Mouse (Mus musculus) lung, postnatal 4 days (tissue): ENCODE results near the gene Xpnpep1.
A peak's percentile ranks its signal among the peaks of the same experiment; 100 is the strongest.

Experiments used
- DNase-seq, 2 experiments: peaks; one replicate each; pipeline ENCODE4 v3.0.0; 2021

Gene Xpnpep1

DNA sequence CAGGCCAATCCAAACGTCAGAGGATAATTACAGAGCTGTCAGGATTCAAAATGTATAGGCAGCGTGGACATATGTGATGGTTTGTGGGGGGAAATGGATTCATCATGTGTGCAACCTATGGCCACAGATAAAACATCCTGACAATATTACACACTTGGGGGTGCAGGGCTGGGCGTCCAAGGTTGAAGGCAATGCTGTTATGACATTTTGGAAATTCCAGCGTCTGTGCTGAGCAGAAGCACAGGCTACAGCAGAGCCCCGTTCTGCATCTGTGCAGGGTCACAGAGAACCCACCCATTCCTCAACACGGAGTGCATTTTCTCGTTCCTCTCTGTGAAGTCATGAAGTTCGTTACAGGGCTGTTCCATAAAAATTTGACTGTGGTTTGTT is 25.0 kb upstream of the Xpnpep1 start:
- DNase-seq = no peak

DNA sequence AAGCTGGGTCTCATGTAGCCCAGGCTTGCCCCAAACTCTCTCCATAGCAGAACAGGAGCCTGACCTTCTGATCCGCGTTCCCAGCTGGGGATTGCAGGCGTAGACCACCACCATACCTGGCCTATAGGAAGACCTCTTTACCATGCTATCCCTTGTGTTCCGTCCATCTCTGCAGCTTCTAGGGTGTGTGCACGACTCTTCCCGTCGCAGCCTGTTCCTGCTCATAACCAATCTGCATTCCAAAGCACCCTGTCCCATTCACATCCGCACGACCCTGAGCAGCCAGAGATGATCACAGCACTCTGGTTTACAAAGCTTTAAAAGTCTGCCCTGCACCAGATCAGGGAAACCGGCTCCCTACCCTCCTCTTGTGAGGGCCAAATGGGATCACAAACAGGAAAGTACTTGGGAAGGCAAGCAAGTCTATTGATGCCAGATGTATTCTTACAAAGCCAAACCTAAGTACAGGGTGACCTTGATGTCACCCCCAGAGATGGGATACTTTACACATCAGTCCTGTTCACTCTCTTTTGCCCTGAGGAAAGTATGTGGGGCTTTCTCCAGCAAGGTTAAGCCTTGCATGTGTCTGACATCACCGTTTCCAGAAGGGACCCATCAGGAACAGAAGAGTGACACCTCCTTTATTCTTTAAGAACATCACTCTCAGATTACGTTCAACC is 24.4 kb upstream of the Xpnpep1 start:
- no peak for DNase-seq

DNA sequence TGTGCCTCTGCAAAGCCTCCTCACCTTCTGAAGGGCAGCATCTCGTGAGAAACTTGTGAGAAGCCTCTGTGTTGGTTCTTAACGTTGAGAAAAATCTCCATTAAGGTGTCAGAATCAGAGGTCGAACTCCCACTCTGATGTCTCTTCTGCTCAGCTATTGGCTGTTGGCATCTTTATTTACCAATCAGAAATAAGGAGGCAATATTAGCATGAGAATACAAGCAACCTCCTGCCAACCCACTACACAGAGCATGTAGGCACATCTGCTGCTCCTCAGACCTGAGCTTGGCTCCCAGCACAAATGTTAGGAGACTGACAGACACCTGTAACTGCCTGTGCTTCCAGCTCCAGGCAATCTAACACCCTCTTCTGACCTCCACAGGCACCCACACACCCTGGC is 22.0 kb upstream of the Xpnpep1 start:
- no peak for DNase-seq

DNA sequence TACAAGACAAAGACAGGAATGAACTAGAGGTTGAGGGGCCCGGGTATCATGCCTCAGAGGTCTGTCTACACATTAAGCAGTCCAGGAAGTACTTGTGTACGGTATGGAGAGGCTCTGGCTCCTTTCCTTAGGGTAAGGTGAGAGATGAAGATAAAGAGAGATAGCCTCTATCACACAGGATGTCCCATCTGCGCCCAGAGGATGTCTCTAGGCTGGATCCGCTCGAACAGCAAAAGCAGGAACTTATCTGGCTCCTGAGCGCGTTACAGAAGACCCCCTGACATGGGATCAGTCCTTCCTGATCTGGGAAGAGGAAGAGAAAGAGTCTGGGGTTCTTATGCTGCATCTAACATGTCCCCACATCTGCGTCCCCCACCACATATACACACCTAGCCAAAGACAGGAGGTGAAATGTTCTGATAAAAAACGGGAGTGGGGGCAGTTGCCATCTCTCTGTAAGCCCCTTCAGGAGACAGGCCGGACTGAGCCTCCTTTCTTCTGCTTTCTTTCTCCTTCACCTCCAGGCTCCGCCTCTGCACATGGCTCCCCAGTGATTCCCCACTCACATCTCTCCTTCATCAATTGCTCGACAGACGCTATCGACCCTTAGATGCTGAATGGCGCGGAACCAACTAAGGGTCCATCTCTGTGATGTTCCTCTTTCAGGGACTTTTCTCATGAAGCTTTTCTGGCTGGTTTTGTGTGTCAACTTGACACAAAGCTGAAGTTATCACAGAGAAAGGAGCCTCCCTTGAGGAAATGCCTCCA is 19.5 kb upstream of the Xpnpep1 start:
- no peak for DNase-seq

DNA sequence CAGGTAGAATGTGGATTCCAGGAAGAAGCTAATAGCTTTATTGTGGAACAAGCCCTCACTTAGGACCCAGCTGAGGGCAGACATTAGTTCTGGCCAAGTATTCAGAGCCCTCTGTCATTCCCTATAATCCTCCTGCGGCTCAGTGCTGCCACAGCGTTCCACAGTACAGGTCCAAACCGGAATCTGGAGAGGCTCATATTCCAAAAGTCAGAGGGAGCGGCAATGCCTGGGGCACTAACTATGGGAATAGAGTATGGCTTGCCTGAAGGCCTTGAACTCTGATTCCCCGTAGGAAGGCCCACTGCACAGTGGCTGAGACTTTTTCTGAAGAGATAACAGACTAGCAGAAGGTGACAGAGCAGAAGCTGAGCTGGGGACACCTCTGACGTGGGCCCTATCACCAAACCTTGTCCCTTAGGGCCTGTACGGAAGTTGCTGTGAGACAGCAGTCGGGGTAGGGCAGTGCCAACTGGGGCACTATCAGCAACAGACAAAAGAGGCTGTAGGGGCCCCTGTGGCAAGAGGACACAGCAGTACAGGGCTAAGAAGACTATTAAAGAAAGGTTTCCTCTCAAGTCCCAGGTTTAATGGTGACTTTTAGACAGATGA is 18.8 kb upstream of the Xpnpep1 start:
- DNase-seq = no peak

DNA sequence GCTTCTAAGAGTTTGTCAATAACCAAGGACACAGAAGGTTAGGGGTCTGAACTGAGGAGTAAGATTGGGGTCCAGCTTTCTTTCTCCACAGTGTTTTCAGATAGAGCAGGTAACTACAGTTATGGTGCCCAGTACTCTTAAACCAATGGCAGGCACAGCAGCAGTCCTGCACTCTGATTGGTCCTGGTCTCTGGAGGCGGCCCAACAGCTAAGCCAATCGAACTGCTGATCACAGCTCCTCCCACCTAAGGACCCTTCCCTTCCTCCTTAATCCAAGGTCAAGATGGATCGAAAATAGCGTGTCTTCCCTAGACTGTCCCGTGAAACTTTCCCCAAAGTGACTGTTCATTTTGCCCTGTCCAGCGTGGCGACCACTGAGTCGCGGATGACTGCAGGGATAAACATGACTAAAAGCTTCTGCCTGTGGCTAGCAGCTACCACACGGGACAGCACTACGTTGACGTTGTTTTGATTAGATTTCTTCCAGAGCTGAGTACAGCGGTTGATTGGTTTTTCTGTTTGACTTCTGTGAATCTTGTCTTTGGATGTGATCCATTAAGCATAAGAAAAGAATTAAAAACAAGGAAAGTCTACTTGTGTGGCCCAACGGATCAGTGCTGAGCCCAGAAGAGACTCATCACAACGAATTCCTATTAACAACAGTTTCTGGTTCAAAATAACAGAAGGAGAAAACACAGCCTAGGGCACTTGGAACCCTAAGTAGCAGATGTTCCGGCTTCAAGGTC is 18.1 kb upstream of the Xpnpep1 start:
- no peak for DNase-seq

DNA sequence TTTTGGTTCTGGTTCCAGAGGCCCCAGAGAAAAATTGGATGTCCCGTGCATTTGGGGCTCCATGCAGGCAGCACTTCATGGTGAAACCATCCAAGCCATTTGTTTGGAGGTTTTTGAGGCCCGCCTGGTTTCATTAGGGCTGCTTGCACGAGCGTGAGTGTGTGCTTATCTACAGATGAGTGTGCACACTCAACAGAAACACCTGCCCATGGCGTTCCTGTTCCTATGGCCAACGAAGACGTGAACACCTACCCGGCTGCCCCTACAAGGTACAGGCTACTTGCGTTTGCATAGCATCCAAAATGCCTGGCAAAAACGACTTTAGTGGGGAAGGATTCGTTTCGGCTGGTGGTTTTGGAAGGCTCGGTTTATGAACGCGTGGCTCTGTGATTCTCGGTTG is 13.3 kb upstream of the Xpnpep1 start:
- DNase-seq = no peak

DNA sequence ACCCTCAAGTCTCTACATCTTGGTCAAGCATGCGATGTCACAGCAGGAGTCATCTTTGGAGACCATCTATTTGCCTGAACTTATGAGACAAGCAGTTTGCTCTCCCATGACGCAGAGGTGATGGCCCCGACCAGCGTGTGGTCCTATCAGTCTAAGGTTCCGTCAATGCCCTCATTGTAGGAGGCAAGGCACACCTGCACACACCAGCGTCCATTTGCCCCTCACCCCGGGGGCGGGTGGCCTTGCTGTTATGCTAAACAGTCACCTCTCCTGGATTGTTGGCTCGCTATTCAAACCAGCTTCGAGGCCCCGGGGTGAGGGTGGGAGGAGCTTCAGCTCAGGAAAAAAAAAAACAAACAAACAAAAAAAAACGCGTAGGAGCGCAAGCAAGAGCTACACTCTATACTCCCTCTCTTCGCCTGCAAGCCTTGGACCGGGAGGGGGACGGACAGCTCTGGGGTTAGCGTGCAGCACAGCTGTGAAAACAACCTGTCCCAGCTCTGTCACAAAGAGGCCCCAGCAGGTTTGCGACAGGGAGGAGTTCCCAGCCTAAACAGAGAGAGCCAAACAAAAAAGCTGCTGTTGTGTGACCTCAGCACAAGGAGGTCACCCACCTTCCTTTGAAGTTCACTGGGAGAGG is 12.1 kb upstream of the Xpnpep1 start:
- peak; percentile 24 to 36 for DNase-seq

DNA sequence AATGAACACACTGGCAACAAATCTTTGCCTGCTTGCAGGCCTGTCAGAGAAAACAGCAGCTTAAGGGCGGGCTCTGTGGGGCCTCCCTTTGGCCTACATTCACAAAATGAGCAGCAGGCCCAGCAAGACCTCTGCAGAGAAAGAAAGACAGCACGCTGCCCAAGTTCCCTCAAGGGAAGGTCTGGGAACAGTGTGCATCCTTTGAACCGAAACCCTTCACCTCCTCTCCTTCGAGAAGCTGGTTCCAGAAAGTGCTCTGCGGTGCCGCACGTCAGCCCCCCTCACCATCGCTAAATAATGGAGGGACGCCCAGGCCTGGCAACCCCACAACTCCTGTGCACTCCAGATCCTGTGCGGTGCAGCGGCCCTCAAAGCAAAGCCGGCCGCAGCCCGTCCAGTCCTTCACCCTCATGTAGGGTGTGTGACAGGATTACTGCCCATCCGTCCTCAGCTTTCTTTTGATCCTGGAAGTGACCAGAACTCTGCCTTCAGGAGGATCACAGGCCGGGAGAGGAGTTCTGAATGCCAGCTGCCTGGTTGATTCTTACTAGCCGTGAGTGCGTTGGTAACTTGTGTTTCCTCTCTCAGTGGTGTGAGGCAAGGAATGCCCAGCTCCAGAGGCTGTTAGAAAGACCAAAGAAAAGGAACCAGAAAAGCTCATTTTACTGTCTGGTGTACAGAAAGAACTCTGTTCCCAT is 11.4 kb upstream of the Xpnpep1 start:
- no peak for DNase-seq

DNA sequence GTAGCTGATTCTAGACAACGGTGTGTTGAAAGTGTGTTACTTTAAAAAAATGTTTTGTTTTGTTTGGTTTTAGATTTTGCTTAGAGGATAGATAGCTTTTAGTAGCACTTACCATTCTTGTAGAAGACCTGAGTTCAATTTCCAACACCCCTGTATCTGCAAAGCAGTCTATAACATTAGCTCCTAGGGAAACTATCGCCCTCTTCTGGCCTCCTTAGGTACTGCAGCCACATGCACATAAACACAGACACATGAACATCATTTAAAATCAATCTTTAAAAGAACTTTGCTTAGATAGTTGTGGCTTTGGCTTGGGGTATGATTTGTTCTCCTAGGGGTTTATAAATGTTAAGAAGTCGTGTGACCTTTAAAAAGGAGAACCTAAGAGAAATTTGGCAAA is 10.1 kb upstream of the Xpnpep1 start:
- DNase-seq = no peak

DNA sequence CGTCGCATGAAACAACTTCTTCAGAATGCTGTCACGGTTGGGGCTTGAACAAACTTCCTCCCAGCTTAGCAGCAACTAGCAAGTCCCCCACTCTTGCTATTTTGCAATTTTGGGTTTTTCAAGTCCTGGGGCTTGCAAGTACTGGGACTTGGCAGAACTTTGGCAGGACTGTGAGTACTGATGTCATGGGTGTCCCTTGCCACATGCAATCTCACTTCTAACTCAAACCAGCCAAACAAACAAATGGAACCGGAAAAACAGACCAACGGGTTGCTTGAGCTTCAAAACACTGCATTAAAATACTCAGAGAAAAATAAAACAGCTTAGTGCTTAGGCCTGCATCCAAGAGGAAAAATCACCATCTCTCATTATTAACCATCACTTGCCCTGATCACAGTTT is 7.2 kb upstream of the Xpnpep1 start:
- DNase-seq = peak; percentile 60 to 77

DNA sequence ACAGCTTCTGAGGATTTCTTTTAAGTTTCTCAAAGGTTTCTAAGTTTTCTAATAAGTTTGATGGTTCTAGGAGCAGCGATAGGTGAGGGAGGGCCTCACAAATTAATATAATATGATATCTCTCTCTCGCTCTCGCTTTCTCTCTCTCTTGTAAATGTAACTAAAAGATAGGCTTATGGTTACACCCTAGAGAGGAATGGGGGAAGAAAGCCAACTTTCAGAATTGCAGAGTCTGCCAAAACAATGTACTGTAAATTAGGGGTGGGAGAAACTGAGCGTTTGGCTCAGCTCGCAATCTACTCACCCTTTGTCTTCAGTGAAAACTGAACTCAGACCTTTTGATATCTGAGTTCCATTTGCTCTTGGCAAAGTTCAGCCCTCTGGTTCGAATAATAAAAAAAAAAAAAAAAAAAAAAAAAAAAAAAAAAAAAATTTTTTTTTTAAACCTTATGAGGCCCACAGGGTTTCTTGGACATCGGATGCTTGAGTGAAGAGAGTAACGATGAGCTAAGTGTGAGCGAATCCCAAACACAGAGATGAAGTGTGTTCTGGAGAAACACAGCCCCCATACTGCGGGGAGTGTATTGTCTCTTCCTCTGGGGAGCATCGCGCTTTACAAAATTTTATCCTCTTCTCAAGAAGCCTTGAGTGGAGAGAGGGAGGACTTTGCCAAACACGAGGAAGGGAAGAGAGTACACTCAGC is 3.6 kb upstream of the Xpnpep1 start:
- DNase-seq = no peak

DNA sequence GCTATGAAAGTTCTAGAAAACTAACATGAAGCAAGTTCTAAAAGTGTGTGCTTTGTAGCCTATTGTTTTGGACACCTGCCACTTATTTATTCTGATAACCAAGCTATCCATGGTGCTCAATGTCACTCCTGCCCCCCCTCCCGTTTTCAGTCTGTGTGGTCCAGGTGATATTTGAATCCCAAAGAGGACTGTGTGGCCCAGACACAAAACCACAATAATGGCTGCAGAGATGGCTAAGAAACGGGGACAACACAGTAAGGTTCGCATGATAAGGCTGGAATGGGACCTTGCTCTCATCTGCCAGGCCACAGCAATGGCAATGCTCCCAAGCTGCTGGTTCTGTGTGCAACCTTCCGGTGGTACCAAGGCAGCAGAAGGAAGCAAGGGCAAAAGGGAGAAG is 1.6 kb upstream of the Xpnpep1 start:
- DNase-seq = no peak

DNA sequence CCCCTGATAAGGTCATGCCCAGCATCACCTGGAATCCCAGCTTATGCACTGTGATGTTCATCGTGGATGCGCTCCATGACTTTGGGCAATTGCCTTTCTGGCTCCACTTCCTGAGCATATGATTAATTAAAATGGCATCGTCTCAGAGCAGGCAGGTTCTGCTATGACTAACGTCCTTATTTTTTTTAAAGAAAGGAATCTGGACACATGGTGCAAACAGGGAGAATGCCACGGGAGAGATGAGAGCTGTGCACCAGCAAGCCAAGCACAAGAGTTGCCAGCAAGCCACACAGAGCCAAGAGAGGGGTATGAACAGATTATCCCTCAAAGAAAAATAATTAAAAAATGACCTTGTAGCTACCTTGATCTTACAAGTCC is 1.1 kb upstream of the Xpnpep1 start:
- DNase-seq = no peak

DNA sequence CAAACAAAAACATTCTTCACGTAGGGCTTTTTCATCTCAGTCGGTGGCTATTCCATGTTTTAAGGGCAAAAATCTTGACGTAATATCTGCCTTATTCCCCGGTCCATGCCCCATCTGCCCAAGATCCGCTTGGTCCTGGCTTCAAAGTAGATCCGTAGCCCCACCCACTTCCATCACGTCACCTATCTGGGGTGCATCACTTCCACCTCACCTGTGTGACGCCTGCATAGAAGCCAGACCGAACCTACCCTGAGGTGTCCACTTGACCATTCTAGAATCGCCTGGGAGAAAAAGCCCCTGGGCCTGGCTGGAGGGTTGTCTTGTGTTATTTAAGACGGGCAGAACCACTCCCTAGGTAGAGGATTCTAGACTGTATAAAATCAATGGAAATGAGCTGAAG is 924 bp downstream of the Xpnpep1 start:
- no peak for DNase-seq

DNA sequence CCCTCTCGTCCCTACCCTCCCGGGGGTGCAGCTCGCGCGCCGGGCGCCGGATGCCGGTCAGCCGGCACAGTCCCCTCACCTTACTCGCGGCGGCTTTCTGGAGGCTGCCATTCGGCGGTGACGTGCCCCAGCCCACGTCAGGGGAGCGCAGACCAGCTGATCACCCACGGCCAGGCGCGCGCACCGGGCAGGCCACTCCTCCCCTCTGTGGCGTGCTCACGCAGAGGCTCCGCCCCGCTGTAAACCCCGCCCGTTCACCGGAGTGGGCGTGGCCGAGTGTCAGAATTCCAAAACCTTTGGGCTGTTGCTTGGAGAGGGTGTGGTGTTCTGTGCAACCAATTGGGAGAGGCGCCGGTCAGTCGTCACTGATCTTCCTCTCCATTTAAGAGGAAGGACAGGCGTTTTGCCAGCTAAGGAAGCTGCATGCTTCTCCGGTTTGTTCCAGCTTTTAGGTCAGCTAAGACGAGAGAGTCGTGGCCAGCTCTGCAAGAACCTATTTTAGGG is 1.5 kb downstream of the Xpnpep1 start:
- DNase-seq = peak; percentile 99 to 100

DNA sequence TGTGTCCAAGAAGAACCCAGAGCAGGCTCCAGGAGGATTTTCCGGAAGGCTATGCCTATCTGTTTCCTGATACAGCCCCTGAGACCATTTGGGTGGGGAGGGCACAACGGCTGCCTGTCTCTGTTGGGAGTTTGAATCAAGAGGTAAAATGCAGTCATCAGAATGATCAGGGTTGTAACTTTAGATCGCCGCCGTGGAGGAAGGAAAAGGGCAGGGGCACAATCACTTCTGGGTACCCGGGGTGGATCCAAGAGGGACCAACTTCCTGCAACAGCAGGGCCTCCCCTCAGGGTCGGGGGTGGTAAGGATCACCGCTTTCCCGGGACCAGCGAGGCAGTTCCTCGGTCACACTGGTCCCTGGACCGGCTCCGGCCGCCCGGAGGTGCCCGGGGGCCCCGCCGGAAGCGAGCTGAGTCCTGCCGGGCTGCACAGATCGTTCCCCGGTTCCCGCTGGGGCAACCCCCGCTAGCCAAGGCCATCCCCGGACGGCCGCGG is 2.0 kb downstream of the Xpnpep1 start:
- no peak for DNase-seq

DNA sequence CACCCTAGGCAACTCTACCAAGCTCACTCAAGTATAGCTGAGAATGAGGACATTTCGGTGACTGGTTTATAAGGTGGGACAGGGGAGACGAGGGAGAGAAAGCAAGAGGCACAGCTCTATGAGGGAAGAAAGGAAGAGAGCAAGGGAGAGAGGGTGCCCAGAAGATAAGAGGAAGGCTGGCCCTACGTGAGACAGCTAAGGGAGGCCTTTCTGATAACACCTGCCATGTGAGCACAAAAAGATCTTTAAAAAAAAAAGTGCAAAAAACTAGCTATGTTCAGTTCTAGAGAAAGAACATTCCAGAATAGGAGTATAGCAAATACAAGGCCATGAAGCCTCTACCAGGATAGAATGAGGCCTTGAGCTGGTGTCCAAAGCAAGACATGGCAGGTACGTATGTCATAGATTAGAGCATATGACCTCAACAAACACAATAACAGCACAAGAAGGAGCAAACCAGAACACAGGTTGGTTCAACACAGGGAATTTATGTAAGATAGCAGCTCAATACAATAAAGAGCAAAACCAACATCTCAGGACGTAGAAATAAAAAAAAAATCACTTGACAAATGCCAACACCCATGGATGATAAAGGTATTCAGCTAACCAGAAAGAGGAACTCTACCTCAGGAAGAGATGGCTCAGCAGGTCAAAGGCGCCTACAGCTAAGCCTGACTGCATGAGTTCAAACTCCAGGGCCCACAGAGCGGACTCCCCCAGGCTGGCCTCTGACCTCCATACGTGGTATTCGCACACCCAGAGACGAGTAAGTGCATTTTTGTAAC is 6.7 kb downstream of the Xpnpep1 start:
- DNase-seq = no peak

DNA sequence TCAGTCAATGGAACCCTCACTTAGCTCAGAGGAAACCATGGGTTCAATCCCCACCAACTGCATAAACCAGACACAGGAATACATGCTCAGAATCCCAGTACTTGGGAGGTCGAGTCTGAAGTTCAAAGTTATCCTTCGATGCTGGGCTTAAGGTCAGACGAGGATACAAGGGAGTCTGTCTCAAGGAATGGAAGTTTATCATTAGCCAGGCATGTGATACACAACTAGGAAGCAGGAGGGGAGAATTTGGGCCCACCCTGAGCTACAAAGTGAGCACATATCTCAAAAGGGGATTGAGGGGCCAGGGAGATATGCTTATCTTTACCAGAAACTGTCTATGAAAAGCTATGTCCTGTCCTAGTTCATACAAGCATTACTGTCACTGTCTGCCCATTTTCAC is 7.4 kb downstream of the Xpnpep1 start:
- DNase-seq = no peak

DNA sequence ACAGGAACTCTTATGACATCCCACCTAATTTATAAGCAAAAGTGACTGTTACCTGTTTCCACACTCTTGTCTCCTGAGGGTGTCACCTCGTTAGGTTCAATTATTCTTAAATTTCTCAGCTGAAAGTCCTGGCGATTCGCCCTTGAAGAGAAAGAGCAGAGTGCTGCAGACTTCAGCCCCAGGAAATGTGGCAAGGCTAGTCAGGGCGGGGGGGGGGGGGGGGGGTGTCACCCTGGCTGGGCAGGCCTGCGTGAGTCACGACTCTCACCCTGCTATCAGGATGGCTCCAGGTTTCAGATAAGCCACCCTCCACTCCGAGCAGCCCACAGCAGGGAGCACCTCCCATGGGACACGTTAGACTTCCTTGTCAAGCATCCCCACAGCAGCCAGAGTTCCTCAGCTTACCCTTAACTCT is 8.1 kb downstream of the Xpnpep1 start:
- DNase-seq = no peak

DNA sequence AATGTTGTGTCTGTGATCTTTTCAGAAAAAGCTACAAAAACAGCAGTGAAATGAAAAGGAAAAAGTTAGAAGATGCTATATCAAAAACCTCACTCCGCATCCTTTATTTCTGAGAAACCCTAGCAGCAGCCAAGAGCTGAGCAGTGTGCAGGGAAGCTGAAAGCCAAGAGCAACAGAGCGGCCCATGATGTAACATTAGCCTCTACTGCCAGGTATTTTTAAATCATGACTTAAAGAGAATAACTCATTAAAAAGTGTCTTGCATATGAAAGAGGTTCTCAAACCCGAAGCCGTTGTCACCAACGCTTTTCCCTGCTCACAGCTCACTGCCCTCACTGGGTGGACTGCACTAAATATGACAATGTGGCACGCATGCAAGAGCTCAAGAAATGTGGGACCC is 9.7 kb downstream of the Xpnpep1 start:
- no peak for DNase-seq
